Mouse (Mus musculus) cerebellum, adult 2 months (tissue): Measurements from ENCODE around the gene Pmm1.

Experiments used
- CTCF ChIP-seq: fragments of 200-500 bp; IDR thresholded peaks from 2 replicates; pipeline ENCODE4 v1.5.1; 2011; ENCODE audit warnings: low read depth, mild to moderate bottlenecking, control low read depth, low read length, moderate library complexity, borderline replicate concordance; ENCODE audit not compliant: insufficient read depth
- POLR2A ChIP-seq: fragments of 200-500 bp; IDR thresholded peaks from 2 replicates; pipeline ENCODE4 v1.6.1; 2011; ENCODE audit warnings: low read length, control low read depth, borderline replicate concordance; ENCODE audit not compliant: insufficient read depth

DNA sequence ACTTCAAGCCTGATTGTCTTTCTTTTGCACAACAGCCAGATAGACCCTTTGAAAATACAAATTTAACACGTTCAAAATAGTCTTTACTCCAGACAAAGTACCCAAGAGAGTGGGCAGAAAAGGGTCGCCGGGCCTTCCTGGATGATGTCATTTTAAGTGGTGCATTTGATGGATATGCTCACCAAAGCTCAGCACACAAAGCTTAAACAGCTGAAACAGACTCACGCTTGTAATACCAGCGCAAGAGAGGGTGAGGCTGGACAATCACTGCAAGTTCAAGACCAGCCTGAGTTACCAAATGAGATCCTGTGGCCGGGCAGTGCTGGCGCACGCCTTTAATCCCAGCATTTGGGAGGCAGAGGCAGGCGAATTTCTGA is 34.3 kb downstream of the Pmm1 start:
- TF ChIP-seq CTCF (no peak), POLR2A (no peak)
